Mouse (Mus musculus) megakaryocyte, embryonic 14.5 days (primary cell): ENCODE measurements around the gene Foxred2. TPM values are rescaled to one million over a fixed set of nuclear protein-coding genes. Genes with fewer than 3 reads are reported as not detected.
A peak's percentile ranks its signal among the peaks of the same experiment; 100 is the strongest.

ENCODE experiments used
- H3K27me3 ChIP-seq: replicated peaks from 2 replicates; pipeline ENCODE3; 2012; ENCODE audit warnings: inconsistent platforms
- H3K36me3 ChIP-seq: replicated peaks from 2 replicates; pipeline ENCODE3; 2012; ENCODE audit warnings: low read length, inconsistent platforms, mixed read lengths
- H3K4me1 ChIP-seq: 2 replicates; pipeline ENCODE4 v1.6.1; 2012; ENCODE audit warnings: inconsistent platforms
- H3K4me3 ChIP-seq: replicated peaks from 2 replicates; pipeline ENCODE3; 2012; ENCODE audit warnings: moderate library complexity, mild to moderate bottlenecking, inconsistent platforms
- H3K9me3 ChIP-seq: 2 replicates; pipeline ENCODE4 v1.6.1; 2012; ENCODE audit warnings: inconsistent platforms
- FLI1 ChIP-seq: IDR thresholded peaks from 2 replicates; pipeline ENCODE4 v1.6.1; 2012; ENCODE audit warnings: low read length, inconsistent platforms, mixed read lengths
- GATA1 ChIP-seq: IDR thresholded peaks from 3 replicates; pipeline ENCODE4 v1.6.1; 2012; ENCODE audit warnings: mixed read lengths, low read length, inconsistent platforms, borderline replicate concordance
- polyA plus RNA-seq: library from polyadenylated mRNA; stranded (reverse); fragments of >175 nt; gene quantifications from 2 replicates; pipeline ENCODE4 v1.2.3, GENCODE M21; 2012; ENCODE audit warnings: low replicate concordance; ENCODE audit not compliant: insufficient read depth

Gene Foxred2
- 0.66 TPM in 1 of 2 replicates, not detected in the other for polyA plus RNA-seq

- peaks cover 66% of the 10 kb centered on the region for H3K36me3 ChIP-seq
- peaks cover 36% of the 10 kb centered on the region for H3K4me1 ChIP-seq
- H3K27me3 ChIP-seq = peaks cover 6% of the 10 kb centered on the region
- H3K4me3 ChIP-seq = peak within 1 kb of the TSS; percentile 92
- no peaks in the 10 kb centered on the region for H3K9me3 ChIP-seq
- TF ChIP-seq GATA1 = no peak
- TF ChIP-seq FLI1 = no peak
Measured at GRCm38 (mm10) chr15:77956404-77956901, at the start of gene Foxred2. Gene Foxred2 (minus strand): TSS chr15:77956722.

DNA sequence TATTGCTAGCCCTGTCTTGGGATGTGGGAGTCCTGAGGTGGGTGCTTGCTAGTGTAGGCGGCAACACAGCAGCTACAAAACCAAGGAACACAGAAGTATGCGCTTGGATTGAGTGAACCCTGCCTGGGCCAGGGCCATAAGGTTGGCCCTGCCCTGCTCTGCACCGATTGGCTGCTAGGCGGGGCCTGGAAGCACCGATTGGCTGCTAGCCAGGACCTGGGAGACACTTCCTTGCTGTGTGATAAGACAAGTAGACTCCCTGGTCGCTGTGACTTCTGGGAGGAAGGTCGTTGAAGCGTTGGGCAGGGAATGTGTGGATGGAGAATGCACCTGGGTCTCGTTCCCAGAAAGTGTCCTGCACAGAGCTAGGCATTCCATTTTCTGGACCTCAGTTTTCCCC, 47.4 kb upstream of the Foxred2 start:
- Histone ChIP-seq H3K36me3 (no peaks in the 10 kb centered on the region), H3K4me1 (no peaks in the 10 kb centered on the region; the same call in 1 of the 2 replicates), H3K4me3 (no peak overlapping the region), H3K9me3 (no peaks in the 10 kb centered on the region), H3K27me3 (peaks cover 75% of the 10 kb centered on the region)
- TF ChIP-seq GATA1 = no peak
- no peak for TF ChIP-seq FLI1

GRCm38 (mm10) chr15:78001400-78001799, 44.9 kb upstream of the Foxred2 start:
- Histone ChIP-seq H3K36me3 (no peaks in the 10 kb centered on the region), H3K9me3 (no peaks in the 10 kb centered on the region), H3K4me1 (no peaks in the 10 kb centered on the region; the same call in 1 of the 2 replicates), H3K4me3 (no peak overlapping the region), H3K27me3 (peaks cover 69% of the 10 kb centered on the region)
- TF ChIP-seq FLI1 (no peak), GATA1 (no peak)

- Histone ChIP-seq H3K9me3 (no peaks in the 10 kb centered on the region), H3K4me1 (no peaks in the 10 kb centered on the region), H3K36me3 (no peaks in the 10 kb centered on the region), H3K4me3 (no peak overlapping the region), H3K27me3 (peaks cover 65% of the 10 kb centered on the region)
- TF ChIP-seq FLI1 (no peak), GATA1 (no peak)
Measured at GRCm38 (mm10) chr15:77988541-77988940, 32.0 kb upstream of the Foxred2 start.

DNA sequence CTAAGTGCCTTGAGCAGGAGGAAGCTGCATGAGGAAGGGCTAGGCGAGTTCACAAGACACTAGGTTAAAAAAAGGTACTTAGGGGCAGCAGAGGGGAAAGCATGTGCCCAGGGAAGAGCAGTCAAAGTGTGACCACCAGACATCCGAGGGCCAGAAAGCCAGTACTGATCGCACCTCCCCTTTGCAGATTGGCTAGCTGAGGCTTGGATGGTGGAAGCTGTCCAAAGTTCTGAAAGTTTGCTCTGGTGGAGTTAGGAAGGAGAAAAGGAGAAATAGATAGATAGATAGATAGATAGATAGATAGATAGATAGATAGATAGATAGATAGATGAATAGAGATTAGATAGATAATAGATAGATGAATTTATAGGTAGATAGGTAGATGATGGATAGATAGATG, 26.9 kb upstream of the Foxred2 start:
- Histone ChIP-seq H3K4me3 (no peak overlapping the region), H3K36me3 (no peaks in the 10 kb centered on the region), H3K9me3 (no peaks in the 10 kb centered on the region), H3K27me3 (peaks cover 70% of the 10 kb centered on the region), H3K4me1 (peaks cover 9% of the 10 kb centered on the region; the same call in 1 of the 2 replicates)
- TF ChIP-seq FLI1 (no peak), GATA1 (no peak)

DNA sequence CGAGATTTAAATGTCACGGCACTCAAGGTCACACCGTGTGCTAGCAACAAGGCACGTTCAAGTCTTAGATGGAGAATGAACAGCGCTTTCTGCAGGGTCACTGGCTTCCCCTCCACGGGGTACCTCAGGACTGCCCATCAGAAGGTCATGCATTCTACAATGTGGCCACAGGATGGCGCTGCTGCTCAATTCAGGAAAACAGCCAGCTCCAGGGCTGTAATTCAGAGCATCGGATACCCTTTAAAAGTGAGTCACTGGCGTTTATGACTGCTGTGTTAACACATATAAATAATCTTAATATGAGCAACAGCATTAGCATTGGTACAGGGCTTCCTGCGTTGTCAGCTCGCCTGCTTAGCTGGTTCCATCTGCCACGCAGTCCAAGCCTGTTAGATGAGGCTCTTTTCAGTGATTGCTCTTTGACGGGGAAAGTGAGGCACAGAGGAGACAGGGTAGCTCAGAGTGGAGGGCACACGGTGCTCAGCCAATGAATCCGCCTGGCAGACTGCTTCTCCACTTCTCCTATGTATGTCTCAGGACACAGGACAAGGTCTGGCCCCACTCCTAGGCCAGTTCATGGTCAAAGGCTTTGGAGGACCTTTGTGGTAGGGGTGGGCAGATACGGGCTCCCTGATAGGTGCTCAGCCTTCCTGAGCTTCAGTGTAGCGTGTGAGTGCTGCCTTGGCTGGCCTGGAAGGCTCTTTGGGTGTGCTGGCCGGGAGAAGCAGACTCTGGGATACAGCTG, 25.8 kb upstream of the Foxred2 start:
- peaks cover 72% of the 10 kb centered on the region for H3K27me3 ChIP-seq
- H3K9me3 ChIP-seq = no peaks in the 10 kb centered on the region
- H3K4me1 ChIP-seq = peaks cover 16% of the 10 kb centered on the region
- no peak for TF ChIP-seq GATA1
- TF ChIP-seq FLI1 = no peak
- no peak overlapping the region for H3K4me3 ChIP-seq
- H3K36me3 ChIP-seq = no peaks in the 10 kb centered on the region

DNA sequence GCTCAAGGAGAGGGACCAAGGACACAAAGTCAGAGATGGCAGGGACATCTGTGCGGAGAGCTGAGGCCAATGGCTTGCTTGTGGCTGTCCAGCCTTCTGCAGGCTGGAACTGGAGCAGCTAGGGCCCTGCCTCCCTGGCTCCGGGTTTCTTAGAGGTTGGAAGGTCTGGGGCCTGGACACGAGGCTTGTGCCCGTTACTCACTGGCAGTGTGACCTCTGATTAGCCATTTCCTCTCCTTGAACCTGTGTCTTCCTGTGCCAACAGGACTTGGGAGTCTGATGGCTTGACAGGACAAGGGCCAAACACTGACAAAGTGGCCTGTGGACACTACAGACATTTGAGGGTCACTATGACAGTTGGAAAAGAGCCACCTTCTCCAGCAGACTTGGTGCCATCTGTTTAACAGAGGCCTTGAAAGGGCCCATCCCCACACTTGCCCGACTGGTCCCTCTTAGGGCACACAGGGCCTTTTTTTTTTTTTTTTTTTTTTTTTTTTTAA, 24.7 kb upstream of the Foxred2 start:
- H3K36me3 ChIP-seq = no peaks in the 10 kb centered on the region
- peaks cover 17% of the 10 kb centered on the region for H3K4me1 ChIP-seq
- H3K9me3 ChIP-seq = no peaks in the 10 kb centered on the region
- H3K27me3 ChIP-seq = peaks cover 69% of the 10 kb centered on the region
- no peak for TF ChIP-seq GATA1
- TF ChIP-seq FLI1 = no peak
- no peak overlapping the region for H3K4me3 ChIP-seq

- TF ChIP-seq GATA1 (no peak), FLI1 (no peak)
- Histone ChIP-seq H3K36me3 (no peaks in the 10 kb centered on the region), H3K4me3 (no peak overlapping the region), H3K4me1 (peaks cover 21% of the 10 kb centered on the region), H3K9me3 (no peaks in the 10 kb centered on the region), H3K27me3 (peaks cover 60% of the 10 kb centered on the region)
Measured at GRCm38 (mm10) chr15:77979427-77979865, 22.9 kb upstream of the Foxred2 start.

DNA sequence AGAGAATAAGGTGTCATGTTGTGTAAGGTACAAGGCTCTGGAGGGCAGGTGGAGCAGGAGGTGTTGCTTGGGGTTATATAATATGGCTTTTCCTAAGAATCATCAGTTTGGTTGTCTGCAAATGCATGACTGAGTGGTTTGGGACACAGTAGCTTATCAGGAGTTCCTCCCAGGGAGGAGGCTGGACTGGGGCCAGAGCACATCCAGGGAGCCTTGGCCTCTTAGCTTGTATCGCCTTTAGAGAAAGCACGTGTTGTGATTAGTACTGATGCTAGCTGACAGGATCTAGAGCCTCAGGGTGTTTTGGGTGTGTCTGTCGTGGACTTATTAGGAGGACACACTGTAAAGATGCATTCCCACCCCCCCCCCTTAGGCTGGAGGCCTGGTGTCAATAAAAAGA, 21.1 kb upstream of the Foxred2 start:
- no peak overlapping the region for H3K4me3 ChIP-seq
- TF ChIP-seq FLI1 (no peak), GATA1 (no peak)
- no peaks in the 10 kb centered on the region for H3K36me3 ChIP-seq
- peaks cover 29% of the 10 kb centered on the region for H3K4me1 ChIP-seq
- H3K9me3 ChIP-seq = no peaks in the 10 kb centered on the region
- H3K27me3 ChIP-seq = peaks cover 48% of the 10 kb centered on the region
